Mouse (Mus musculus): ENCODE measurements around the gene Rtl10. TPM values are rescaled to one million over a fixed set of nuclear protein-coding genes. Genes with fewer than 3 reads are reported as not detected.

Gene Rtl10
- total and polyA plus RNA-seq, 3 experiments: 3.5 to 9.9 (median 8.3) TPM

DNA sequence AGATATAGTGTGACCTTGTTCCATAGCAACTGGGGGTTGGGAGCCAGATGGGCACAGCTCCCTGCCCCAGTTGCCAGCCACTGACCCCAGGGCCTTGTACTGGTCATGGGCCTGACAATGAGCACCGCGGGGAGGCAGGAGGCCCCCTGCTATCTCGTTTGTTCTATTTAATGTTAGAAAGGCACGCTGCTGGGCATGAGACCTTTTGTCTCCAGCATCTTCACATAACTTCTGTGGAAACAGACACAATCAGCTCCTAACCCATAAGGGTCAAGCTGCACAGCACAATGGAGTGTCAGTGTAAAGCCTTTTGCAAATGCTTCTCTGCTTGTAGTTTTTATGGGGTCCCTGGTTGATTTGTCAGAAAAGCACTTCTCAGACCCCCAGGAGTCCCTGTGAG, 14.3 kb upstream of the Rtl10 start:
- peaks cover 54% of the 10 kb centered on the region for H3K36me3 ChIP-seq (replicated peaks)
- H3K4me1 ChIP-seq (ENCODE audit: insufficient read depth, low read depth, low read length): peaks cover 12% of the 10 kb centered on the region
- TF ChIP-seq TAL1 (conservative IDR thresholded peaks at IDR 0.05; ENCODE audit: low read depth, low read length) (no peak), GATA1 (IDR thresholded peaks at IDR 0.05; ENCODE audit: borderline replicate concordance, low read length) (no peak), POLR2AphosphoS5 (IDR thresholded peaks at IDR 0.05; ENCODE audit: insufficient replicate concordance, low read depth, low read length) (no peak), CTCF (IDR thresholded peaks at IDR 0.05; ENCODE audit: low read depth, low read length) (no peak), GATA2 (IDR thresholded peaks at IDR 0.05; ENCODE audit: borderline replicate concordance, low read depth, low read length) (no peak)
- no peaks in the 10 kb centered on the region for H3K9me3 ChIP-seq (replicated peaks)
- DNase-seq (ENCODE audit: low spot score): no peak
- no peak overlapping the region for H3K4me3 ChIP-seq (ENCODE audit: low read depth, low read length)
- ATAC-seq (ENCODE audit: extremely low read depth, insufficient number of reproducible peaks, low FRiP score, poor library complexity, severe bottlenecking): no peak
- no peaks in the 10 kb centered on the region for H3K27me3 ChIP-seq (ENCODE audit: insufficient read depth, low read length)

DNA sequence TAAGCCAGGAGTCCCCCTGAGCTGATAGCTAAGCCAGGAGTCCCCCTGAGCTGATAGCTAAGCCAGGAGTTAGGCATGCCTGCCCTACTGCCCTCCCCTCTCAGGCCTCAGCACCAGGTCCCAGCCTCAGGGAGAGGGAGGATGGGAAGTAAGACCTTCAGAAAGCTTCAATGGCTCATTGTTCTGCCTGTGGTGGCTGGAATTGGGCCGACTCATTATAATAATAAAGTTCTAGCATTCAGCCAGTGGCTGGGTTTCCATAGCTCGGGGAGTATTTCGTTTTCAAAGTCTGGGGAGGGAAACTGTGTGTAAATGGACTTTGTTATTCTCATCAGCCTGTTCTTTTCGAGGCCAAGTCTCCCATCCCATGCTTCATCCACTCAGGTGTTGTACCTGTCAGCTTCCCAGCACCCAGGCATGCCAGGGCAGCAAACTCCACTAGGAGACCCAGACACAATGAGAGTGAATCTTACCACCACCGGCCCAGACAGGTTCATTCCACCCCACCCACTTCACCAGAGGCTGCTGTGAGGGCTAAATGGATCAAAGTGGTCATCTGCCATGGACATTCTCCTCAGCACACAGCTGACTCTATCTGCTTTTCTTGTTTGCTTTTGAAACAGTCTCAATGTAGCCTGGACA, 13.8 kb upstream of the Rtl10 start:
- DNase-seq (ENCODE audit: low spot score): no peak

GRCm38 (mm10) chr16:18486126-18486525, 12.6 kb upstream of the Rtl10 start:
- Histone ChIP-seq H3K4me3 (ENCODE audit: low read depth, low read length) (no peak overlapping the region), H3K27me3 (ENCODE audit: insufficient read depth, low read length) (no peaks in the 10 kb centered on the region), H3K36me3 (replicated peaks) (peaks cover 37% of the 10 kb centered on the region), H3K4me1 (ENCODE audit: insufficient read depth, low read depth, low read length) (peaks cover 10% of the 10 kb centered on the region), H3K9me3 (replicated peaks) (no peaks in the 10 kb centered on the region)
- ATAC-seq (ENCODE audit: extremely low read depth, insufficient number of reproducible peaks, low FRiP score, poor library complexity, severe bottlenecking) (no peak), DNase-seq (ENCODE audit: low spot score) (no peak)
- no peak for TF ChIP-seq CTCF (IDR thresholded peaks at IDR 0.05; ENCODE audit: low read depth, low read length)
- no peak for TF ChIP-seq GATA1 (IDR thresholded peaks at IDR 0.05; ENCODE audit: borderline replicate concordance, low read length)
- no peak for TF ChIP-seq TAL1 (conservative IDR thresholded peaks at IDR 0.05; ENCODE audit: low read depth, low read length)
- TF ChIP-seq POLR2AphosphoS5 (IDR thresholded peaks at IDR 0.05; ENCODE audit: insufficient replicate concordance, low read depth, low read length): no peak
- TF ChIP-seq GATA2 (IDR thresholded peaks at IDR 0.05; ENCODE audit: borderline replicate concordance, low read depth, low read length): no peak

More for the DNA sequence above, 13.8 kb upstream of the Rtl10 start:
- Histone ChIP-seq H3K27me3 (ENCODE audit: insufficient read depth, low read length) (no peaks in the 10 kb centered on the region), H3K36me3 (replicated peaks) (peaks cover 49% of the 10 kb centered on the region), H3K4me1 (ENCODE audit: insufficient read depth, low read depth, low read length) (peaks cover 7% of the 10 kb centered on the region), H3K9me3 (replicated peaks) (no peaks in the 10 kb centered on the region), H3K4me3 (ENCODE audit: low read depth, low read length) (no peak overlapping the region)
- no peak for TF ChIP-seq GATA1 (IDR thresholded peaks at IDR 0.05; ENCODE audit: borderline replicate concordance, low read length)
- TF ChIP-seq POLR2AphosphoS5 (IDR thresholded peaks at IDR 0.05; ENCODE audit: insufficient replicate concordance, low read depth, low read length): no peak
- no peak for TF ChIP-seq GATA2 (IDR thresholded peaks at IDR 0.05; ENCODE audit: borderline replicate concordance, low read depth, low read length)
- no peak for TF ChIP-seq CTCF (IDR thresholded peaks at IDR 0.05; ENCODE audit: low read depth, low read length)
- TF ChIP-seq TAL1 (conservative IDR thresholded peaks at IDR 0.05; ENCODE audit: low read depth, low read length): no peak
- no peak for ATAC-seq (ENCODE audit: extremely low read depth, insufficient number of reproducible peaks, low FRiP score, poor library complexity, severe bottlenecking)

DNA sequence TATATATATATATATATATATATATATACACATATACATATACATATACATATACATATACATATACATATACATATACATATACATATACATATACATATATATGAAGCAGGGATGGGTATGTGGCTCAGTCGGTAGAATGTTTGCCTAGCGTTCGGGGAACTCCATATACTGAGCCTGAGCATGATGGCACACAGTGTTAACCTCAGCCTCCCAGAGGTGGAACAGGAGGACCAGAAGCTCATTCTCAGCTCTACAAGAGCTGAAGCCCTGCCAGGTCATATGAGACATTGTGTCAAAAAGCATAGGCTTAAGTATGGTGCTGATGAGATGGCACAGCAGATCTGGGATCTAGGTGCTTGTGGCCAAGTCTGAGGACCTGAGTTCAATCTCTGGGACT, 8.4 kb upstream of the Rtl10 start:
- H3K9me3 ChIP-seq (replicated peaks): no peaks in the 10 kb centered on the region
- DNase-seq (ENCODE audit: low spot score) (no peak), ATAC-seq (ENCODE audit: extremely low read depth, insufficient number of reproducible peaks, low FRiP score, poor library complexity, severe bottlenecking) (no peak)
- H3K27me3 ChIP-seq (ENCODE audit: insufficient read depth, low read length): no peaks in the 10 kb centered on the region
- peaks cover 5% of the 10 kb centered on the region for H3K36me3 ChIP-seq (replicated peaks)
- H3K4me3 ChIP-seq (ENCODE audit: low read depth, low read length): no peak overlapping the region
- TF ChIP-seq POLR2AphosphoS5 (IDR thresholded peaks at IDR 0.05; ENCODE audit: insufficient replicate concordance, low read depth, low read length) (no peak), GATA2 (IDR thresholded peaks at IDR 0.05; ENCODE audit: borderline replicate concordance, low read depth, low read length) (no peak), CTCF (IDR thresholded peaks at IDR 0.05; ENCODE audit: low read depth, low read length) (no peak), TAL1 (conservative IDR thresholded peaks at IDR 0.05; ENCODE audit: low read depth, low read length) (no peak), GATA1 (IDR thresholded peaks at IDR 0.05; ENCODE audit: borderline replicate concordance, low read length) (no peak)
- peaks cover 11% of the 10 kb centered on the region for H3K4me1 ChIP-seq (ENCODE audit: insufficient read depth, low read depth, low read length)

- DNase-seq (ENCODE audit: low spot score) (no peak), ATAC-seq (ENCODE audit: extremely low read depth, insufficient number of reproducible peaks, low FRiP score, poor library complexity, severe bottlenecking) (no peak; the same call in 1 of the 2 replicates)
Measured at GRCm38 (mm10) chr16:18490894-18491293, 7.8 kb upstream of the Rtl10 start.

GRCm38 (mm10) chr16:18497865-18498515, 711 bp upstream of the Rtl10 start:
- Histone ChIP-seq H3K9me3 (replicated peaks) (no peaks in the 10 kb centered on the region), H3K36me3 (replicated peaks) (peaks cover 30% of the 10 kb centered on the region), H3K27me3 (ENCODE audit: insufficient read depth, low read length) (no peaks in the 10 kb centered on the region), H3K4me3 (ENCODE audit: low read depth, low read length) (peak overlapping the region; percentile 88), H3K4me1 (ENCODE audit: insufficient read depth, low read depth, low read length) (peaks cover 50% of the 10 kb centered on the region)
- DNase-seq (ENCODE audit: low spot score): peak; percentile 38
- ATAC-seq (ENCODE audit: extremely low read depth, insufficient number of reproducible peaks, low FRiP score, poor library complexity, severe bottlenecking): peak; percentile 11; the same call in 1 of the 2 replicates
- TF ChIP-seq GATA1 (IDR thresholded peaks at IDR 0.05; ENCODE audit: borderline replicate concordance, low read length): no peak
- TF ChIP-seq POLR2AphosphoS5 (IDR thresholded peaks at IDR 0.05; ENCODE audit: insufficient replicate concordance, low read depth, low read length): 0 out of 2 replicates have a peak, but pooled peaks have one; percentile 51

More at GRCm38 (mm10) chr16:18490894-18491293, 7.8 kb upstream of the Rtl10 start:
- Histone ChIP-seq H3K4me3 (ENCODE audit: low read depth, low read length) (no peak overlapping the region), H3K36me3 (replicated peaks) (peaks cover 5% of the 10 kb centered on the region), H3K4me1 (ENCODE audit: insufficient read depth, low read depth, low read length) (peaks cover 11% of the 10 kb centered on the region), H3K27me3 (ENCODE audit: insufficient read depth, low read length) (no peaks in the 10 kb centered on the region), H3K9me3 (replicated peaks) (no peaks in the 10 kb centered on the region)
- TF ChIP-seq GATA2 (IDR thresholded peaks at IDR 0.05; ENCODE audit: borderline replicate concordance, low read depth, low read length) (no peak), GATA1 (IDR thresholded peaks at IDR 0.05; ENCODE audit: borderline replicate concordance, low read length) (no peak), TAL1 (conservative IDR thresholded peaks at IDR 0.05; ENCODE audit: low read depth, low read length) (no peak), POLR2AphosphoS5 (IDR thresholded peaks at IDR 0.05; ENCODE audit: insufficient replicate concordance, low read depth, low read length) (no peak), CTCF (IDR thresholded peaks at IDR 0.05; ENCODE audit: low read depth, low read length) (no peak)
